In the genomic region with DNA sequence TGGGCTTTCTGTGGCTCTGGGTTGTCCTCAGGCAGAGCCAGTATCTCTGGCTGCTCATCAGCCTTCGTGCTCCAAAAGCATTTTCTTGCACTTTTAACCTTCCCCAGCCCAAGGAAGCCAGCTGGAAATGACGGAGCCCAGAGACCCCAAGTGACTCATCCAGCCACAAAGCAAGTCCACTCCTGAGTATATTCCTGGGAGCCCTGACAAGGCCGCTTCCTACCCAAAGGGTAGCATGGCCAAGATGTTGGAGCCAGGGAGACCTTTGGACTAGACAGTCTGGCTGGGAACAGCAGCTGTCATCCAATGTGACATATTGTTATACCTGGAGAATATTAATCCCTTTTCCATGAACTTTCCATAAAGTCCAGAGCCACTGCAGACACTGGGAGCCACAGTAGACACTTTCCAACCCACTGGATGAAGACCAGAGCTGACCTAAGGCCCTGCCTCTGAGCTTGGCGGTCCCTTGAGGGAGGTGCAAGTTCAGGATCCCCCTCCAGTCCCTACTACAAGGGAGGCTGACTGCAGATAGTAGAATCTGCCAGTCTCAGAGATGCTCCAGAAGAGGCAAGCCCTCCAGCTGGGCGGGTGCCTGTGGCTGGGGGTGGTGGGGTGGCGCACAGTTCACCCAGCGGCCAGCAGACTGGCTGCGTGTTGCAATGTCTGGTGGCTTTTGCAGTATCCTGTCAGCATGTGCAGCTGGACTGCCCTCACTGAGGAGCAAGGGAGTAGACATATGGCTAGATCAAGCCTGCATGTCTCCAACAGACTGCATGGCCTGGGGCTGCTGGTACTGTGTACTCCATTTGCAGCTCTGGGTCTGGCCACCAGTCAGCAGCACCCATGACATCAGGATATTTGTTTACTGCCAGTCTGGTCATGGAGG, we compare ENCODE assay signal across 8 mouse cellular contexts. TPM values are rescaled to one million over a fixed set of nuclear protein-coding genes. Genes with fewer than 3 reads are reported as not detected.
DNase-seq lines count a peak whose midpoint lies in the region; ATAC-seq and TF ChIP-seq lines count a peak whose summit lies in the region.

No protein-coding gene starts in this region.

- in situ Hi-C loops in Patski (cut with MboI; ENCODE audit: low pct_unique_long_range_greater_than_20kb), result no loop called here

- H3K4me2 ChIP-seq in kidney, embryonic 15.5 days, result no peak overlapping the region

- H3K9ac ChIP-seq in kidney, embryonic 15.5 days, result no peak overlapping the region

- H3K36me3 ChIP-seq in kidney, embryonic 15.5 days, result peaks cover 65% of the 10 kb centered on the region

- peak overlapping the region; percentile 70; the same call in 1 of the 2 replicates for H3K27ac ChIP-seq in kidney, embryonic 15.5 days

- peak; percentile 50 for ATAC-seq in Patski
- ATAC-seq in kidney, embryonic 15.5 days (replicated peaks; ENCODE audit: low FRiP score), result peak; percentile 61

- DNase-seq in adrenal gland, adult (ENCODE audit: inconsistent age in 2 of 2, low spot score in 1 of 2), result peak; percentile 49 to 81
- DNase-seq in adrenal gland, postnatal 4 days (ENCODE audit: low spot score in 2 of 2), result no peak
- no peak for DNase-seq in Patski (ENCODE audit: low read depth, low spot score)
- DNase-seq in heart, adult 9 months (ENCODE audit: low spot score in 2 of 2), result peak; percentile 80 to 86
- DNase-seq in lung, postnatal 14 days, result peak; percentile 66
- no peak for DNase-seq in c-Kit-positive CD71-positive TER-119-positive erythroid progenitor cells, embryonic 14.5 days (ENCODE audit: low spot score)
- no peak for DNase-seq in testis, postnatal 10 days (ENCODE audit: low spot score)

- no peaks in the 10 kb centered on the region for H3K27me3 ChIP-seq in Patski
- no peaks in the 10 kb centered on the region for H3K27me3 ChIP-seq in kidney, embryonic 15.5 days

- H3K4me1 ChIP-seq in kidney, embryonic 15.5 days, result peaks cover 70% of the 10 kb centered on the region

- WGBS in kidney, embryonic 15.5 days, result 66% methylated on average over 8 of the region's 8 CpGs

- no peak for TF ChIP-seq CTCF in Patski (IDR thresholded peaks at IDR 0.05)

- CTCF ChIA-PET in Patski (lab: Charles Lee), result interaction anchor here (1.6 kb wide), 1 partner anchor 11 kb away, joined by 4 read pairs; no protein-coding TSS in a partner anchor

- no peaks in the 10 kb centered on the region for H3K9me3 ChIP-seq in kidney, embryonic 15.5 days (replicated peaks)

- H3K4me3 ChIP-seq in kidney, embryonic 15.5 days (replicated peaks), result no peak overlapping the region

- POLR2A ChIA-PET in Patski (lab: Charles Lee), result interaction anchor here (0.7 to 1.3 kb wide), 2 partner anchors 44 to 86 kb away, joined by 3 read pairs; no protein-coding TSS in a partner anchor

RNA-seq across cellular contexts. Expression of a gene that starts 13.6 kb away (rescaled TPM):
- total RNA-seq in adrenal gland, postnatal 4 days (2021), result 10 to 100 TPM; 75.8 to 96.2 TPM
- 281 TPM for polyA plus RNA-seq in Patski (2021)
- polyA plus RNA-seq in kidney, embryonic 15.5 days (2015; fragmentation: Nextera tagmentation; extraction: Ambion mirVana), result 207 TPM in 2 replicates

Comparison
In these comparisons a context has a peak if more than half of its experiments do, and no peak if none do; other contexts are left out.
1. DNase-seq: peak in adrenal gland, adult (2 of 2), heart, adult 9 months (2 of 2) and lung, postnatal 14 days (single experiment); none in adrenal gland, postnatal 4 days (0 of 2), Patski (single experiment), c-Kit-positive CD71-positive TER-119-positive erythroid progenitor cells, embryonic 14.5 days (single experiment) and testis, postnatal 10 days (single experiment).